In genomic region chr9:121253983-121254382, GRCm38 (mm10) we compare ENCODE assay signal across 15 mouse cellular contexts. TPM values are rescaled to one million over a fixed set of nuclear protein-coding genes. Genes with fewer than 3 reads are reported as not detected.
DNase-seq lines count a peak whose midpoint lies in the region; ATAC-seq and TF ChIP-seq lines count a peak whose summit lies in the region.
"Had no signal": no experiment of that assay in that cellular context is flagged by ENCODE, and none has a peak within 500 bp of the region (broad histone marks: within the 10 kb centered on the region; RNA-seq: fewer than 3 reads in every experiment).

No protein-coding gene starts in this region.

- H3K36me3 ChIP-seq in limb, embryonic 14.5 days (ENCODE audit: control insufficient read depth, insufficient read depth, low read length): 0 out of 2 replicates have a peak, but pooled peaks cover 2% of the 10 kb centered on the region
- peaks cover 4% of the 10 kb centered on the region for H3K36me3 ChIP-seq in limb, embryonic 10.5 days
- H3K36me3 ChIP-seq in heart, embryonic 16.5 days (ENCODE audit: control insufficient read depth, insufficient read depth): no peaks in the 10 kb centered on the region
- H3K36me3 ChIP-seq: stomach, embryonic 15.5 days had no signal

- no peaks in the 10 kb centered on the region for H3K4me1 ChIP-seq in limb, embryonic 14.5 days (ENCODE audit: control insufficient read depth, insufficient read depth, low read length)
- H3K4me1 ChIP-seq in limb, embryonic 10.5 days: peaks cover 15% of the 10 kb centered on the region
- no peaks in the 10 kb centered on the region for H3K4me1 ChIP-seq in heart, embryonic 16.5 days (ENCODE audit: control insufficient read depth, insufficient read depth, low read length)
- H3K4me1 ChIP-seq: embryonic facial prominence, embryonic 15.5 days; hindbrain, embryonic 10.5 days; limb, embryonic 13.5 days; stomach, embryonic 15.5 days had no signal

- H3K9me3 ChIP-seq in limb, embryonic 14.5 days (ENCODE audit: control insufficient read depth, low read length): no peaks in the 10 kb centered on the region
- H3K9me3 ChIP-seq in limb, embryonic 10.5 days (replicated peaks): no peaks in the 10 kb centered on the region
- H3K9me3 ChIP-seq in heart, embryonic 16.5 days (replicated peaks; ENCODE audit: control insufficient read depth, low read length): no peaks in the 10 kb centered on the region
- H3K9me3 ChIP-seq: embryonic facial prominence, embryonic 15.5 days; hindbrain, embryonic 10.5 days; limb, embryonic 13.5 days; stomach, embryonic 15.5 days had no signal

- DNase-seq in adrenal gland, postnatal 10 days: peak; percentile 35
- no peak for DNase-seq in adrenal gland, postnatal 4 days (ENCODE audit: low spot score in 2 of 2)
- peak; percentile 83 for DNase-seq in limb, embryonic 14.5 days (ENCODE audit: low spot score)
- no peak for DNase-seq in limb, embryonic 10.5 days (ENCODE audit: low spot score)
- DNase-seq in brain, adult 2 months (ENCODE audit: low read depth, low spot score): peak; percentile 53
- DNase-seq in neural tube, embryonic 10.5 days (ENCODE audit: extremely low spot score, low spot score): no peak
- DNase-seq: lung, postnatal 14 days had no signal

- no peak for TF ChIP-seq POLR2A in limb, embryonic 14.5 days (IDR thresholded peaks at IDR 0.05; ENCODE audit: borderline replicate concordance, extremely low read depth, insufficient read depth, insufficient read length)

- no peak overlapping the region for H3K4me3 ChIP-seq in limb, embryonic 14.5 days (replicated peaks; ENCODE audit: low read length)
- H3K4me3 ChIP-seq in limb, embryonic 10.5 days: no peak overlapping the region
- no peak overlapping the region for H3K4me3 ChIP-seq in heart, embryonic 16.5 days (ENCODE audit: low read length)
- H3K4me3 ChIP-seq: embryonic facial prominence, embryonic 15.5 days; hindbrain, embryonic 10.5 days; limb, embryonic 13.5 days; stomach, embryonic 15.5 days had no signal

- no peak for ATAC-seq in limb, embryonic 14.5 days (ENCODE audit: low FRiP score, low read depth)
- ATAC-seq in heart, embryonic 16.5 days (replicated peaks; ENCODE audit: extremely low read depth, insufficient read depth, low FRiP score): peak; percentile 65; the same call in 1 of the 2 replicates
- no peak for ATAC-seq in monocyte, adult 5-6 weeks (replicated peaks; ENCODE audit: insufficient number of reproducible peaks, low FRiP score, low TSS enrichment, poor library complexity, severe bottlenecking)
- ATAC-seq: intestine, postnatal 0 days; midbrain, embryonic 16.5 days had no signal

- WGBS in limb, embryonic 14.5 days: 70% methylated on average over 2 of the region's 2 CpGs
- 86% methylated on average over 2 of the region's 2 CpGs for WGBS in limb, embryonic 10.5 days
- WGBS in heart, embryonic 16.5 days: 59% methylated on average over 2 of the region's 2 CpGs

- no peak overlapping the region for H3K9ac ChIP-seq in limb, embryonic 14.5 days (ENCODE audit: low read depth, low read length, severe bottlenecking)
- no peak overlapping the region for H3K9ac ChIP-seq in heart, embryonic 16.5 days (ENCODE audit: low read length)
- H3K9ac ChIP-seq: embryonic facial prominence, embryonic 15.5 days; limb, embryonic 13.5 days; stomach, embryonic 15.5 days had no signal

- no peaks in the 10 kb centered on the region for H3K27me3 ChIP-seq in limb, embryonic 14.5 days (ENCODE audit: control insufficient read depth, insufficient read depth, low read length)
- H3K27me3 ChIP-seq in limb, embryonic 10.5 days (ENCODE audit: low read depth, poor library complexity, severe bottlenecking): no peaks in the 10 kb centered on the region
- H3K27me3 ChIP-seq in heart, embryonic 16.5 days (ENCODE audit: control insufficient read depth, insufficient read depth, low read length): no peaks in the 10 kb centered on the region
- H3K27me3 ChIP-seq: embryonic facial prominence, embryonic 15.5 days; limb, embryonic 13.5 days; stomach, embryonic 15.5 days had no signal

- no peak overlapping the region for H3K4me2 ChIP-seq in limb, embryonic 14.5 days (replicated peaks; ENCODE audit: low read depth, low read length, severe bottlenecking)
- no peak overlapping the region for H3K4me2 ChIP-seq in heart, embryonic 16.5 days (ENCODE audit: low read depth, low read length)
- H3K4me2 ChIP-seq: embryonic facial prominence, embryonic 15.5 days; limb, embryonic 13.5 days; stomach, embryonic 15.5 days had no signal

- H3K27ac ChIP-seq in limb, embryonic 14.5 days (replicated peaks; ENCODE audit: low read depth, low read length): no peak overlapping the region
- no peak overlapping the region for H3K27ac ChIP-seq in limb, embryonic 10.5 days
- H3K27ac ChIP-seq in heart, embryonic 16.5 days (ENCODE audit: low read length): no peak overlapping the region
- H3K27ac ChIP-seq: embryonic facial prominence, embryonic 15.5 days; hindbrain, embryonic 10.5 days; limb, embryonic 13.5 days; stomach, embryonic 15.5 days had no signal

RNA-seq across cellular contexts. Expression of gene Ulk4, which starts 23.0 kb away (rescaled TPM):
- total RNA-seq in adrenal gland, postnatal 10 days (2021): 1 to 10 TPM; 1.6 to 3.5 TPM
- total RNA-seq in adrenal gland, postnatal 4 days (2021): 1 to 10 TPM; 5.3 to 5.7 TPM
- 6.4 and 7.2 TPM in 2 replicates for polyA plus RNA-seq in limb, embryonic 14.5 days (2012; rRNA removed)
- polyA plus RNA-seq in limb, embryonic 14.5 days (2014; fragmentation: Nextera tagmentation; extraction: Ambion mirVana): 120 and 123 TPM in 2 replicates
- polyA plus RNA-seq in limb, embryonic 10.5 days (2016; fragmentation: Nextera tagmentation; extraction: Ambion mirVana): 119 and 140 TPM in 2 replicates
- polyA plus RNA-seq in heart, embryonic 16.5 days (2015; fragmentation: Nextera tagmentation; extraction: Ambion mirVana): 86.4 and 105 TPM in 2 replicates
- total RNA-seq in monocyte, adult 5-6 weeks (2017): 1.1 to 7.0 TPM (median 3.2 TPM) in 3 replicates

RNA-seq across cellular contexts. Expression of gene Trak1, which starts 43.3 kb away (rescaled TPM):
- total RNA-seq in adrenal gland, postnatal 10 days (2021): 100 to 1,000 TPM in 1 of 2 experiments, 10 to 100 TPM in 1; 84.0 to 117 TPM
- total RNA-seq in adrenal gland, postnatal 4 days (2021): 10 to 100 TPM; 76.0 to 83.4 TPM
- polyA plus RNA-seq in limb, embryonic 14.5 days (2012; rRNA removed): 31.2 and 37.5 TPM in 2 replicates
- 20.0 and 20.8 TPM in 2 replicates for polyA plus RNA-seq in limb, embryonic 14.5 days (2014; fragmentation: Nextera tagmentation; extraction: Ambion mirVana)
- 9.6 and 12.2 TPM in 2 replicates for polyA plus RNA-seq in limb, embryonic 10.5 days (2016; fragmentation: Nextera tagmentation; extraction: Ambion mirVana)
- 42.4 and 48.9 TPM in 2 replicates for polyA plus RNA-seq in heart, embryonic 16.5 days (2015; fragmentation: Nextera tagmentation; extraction: Ambion mirVana)
- total RNA-seq in monocyte, adult 5-6 weeks (2017): 26.0 to 55.3 TPM (median 29.2 TPM) in 3 replicates

Comparison
In these comparisons a context has a peak if more than half of its experiments do, and no peak if none do; other contexts are left out.
1. DNase-seq: peak in adrenal gland, postnatal 10 days (single experiment), limb, embryonic 14.5 days (single experiment) and brain, adult 2 months (single experiment); none in adrenal gland, postnatal 4 days (0 of 2), limb, embryonic 10.5 days (single experiment) and neural tube, embryonic 10.5 days (single experiment).